Mouse (Mus musculus): Measurements from ENCODE around the gene Arhgef17.

- TF ChIP-seq CTCF (conservative IDR thresholded peaks at IDR 0.05; ENCODE audit: low read length), result no peak
- no peak for TF ChIP-seq NANOG (IDR thresholded peaks at IDR 0.05; ENCODE audit: borderline replicate concordance, low read length)
Observed at GRCm38 (mm10) chr7:100876771-100877170, 55.1 kb downstream of the Arhgef17 start.

Measured in E14TG2a.4 (cell line).